Mouse (Mus musculus): Measurements from ENCODE around the gene Scn4b.

Gene Scn4b

DNA sequence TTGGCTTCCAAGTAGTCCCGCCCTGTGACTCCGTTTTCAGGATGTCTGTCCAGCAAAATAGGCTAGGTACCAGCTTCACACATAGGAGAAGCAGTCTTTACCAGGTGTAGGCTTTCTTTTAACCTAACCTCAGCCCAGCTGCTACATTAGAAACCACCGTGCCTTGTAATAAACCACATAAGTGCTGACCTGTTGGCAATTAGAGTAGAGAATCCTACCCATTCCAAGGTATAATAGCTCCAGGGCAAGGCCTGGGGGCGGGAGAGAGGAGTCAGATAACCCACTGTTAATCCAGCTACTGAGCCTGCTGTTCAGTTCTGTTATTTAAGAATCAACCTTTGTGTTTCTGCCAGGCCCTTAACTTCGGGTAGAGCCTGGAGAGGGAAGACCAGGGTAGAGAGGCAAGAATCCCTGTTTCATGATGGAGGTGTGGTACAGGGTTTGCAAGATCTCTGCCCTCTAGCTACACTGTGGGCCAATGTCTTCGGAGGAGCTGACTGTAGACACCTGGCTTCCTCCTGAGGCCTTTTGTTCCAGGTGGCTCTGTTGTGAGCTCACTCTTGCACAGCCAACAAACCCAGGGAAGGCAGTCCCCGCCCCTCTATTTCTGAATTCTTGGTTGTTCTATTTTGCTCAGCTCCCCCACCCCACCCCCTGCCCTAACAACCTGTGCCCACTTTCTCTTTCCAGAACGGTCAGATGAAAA is 58.1 kb downstream of the Scn4b start:
- no peak for DNase-seq

DNA sequence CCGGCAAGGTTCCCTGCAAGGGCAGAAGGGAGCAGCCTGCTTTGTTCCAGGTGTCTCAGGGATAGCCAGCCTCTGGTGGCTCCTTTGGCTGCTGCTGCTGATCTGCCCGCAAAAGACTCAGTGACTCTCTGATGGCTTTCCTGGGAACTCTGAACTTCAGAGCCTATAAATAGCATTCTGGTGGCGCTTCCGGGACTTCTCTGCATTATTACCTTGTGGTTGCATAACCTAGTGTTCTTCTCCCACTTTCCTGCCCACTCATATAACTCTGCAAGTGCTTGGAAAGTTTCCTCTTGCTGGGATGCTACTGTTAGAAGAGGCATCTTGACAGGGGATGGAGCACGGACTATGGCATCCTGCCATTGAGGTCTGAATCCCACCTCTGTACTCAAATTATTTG is 59.4 kb downstream of the Scn4b start:
- DNase-seq, result no peak

DNA sequence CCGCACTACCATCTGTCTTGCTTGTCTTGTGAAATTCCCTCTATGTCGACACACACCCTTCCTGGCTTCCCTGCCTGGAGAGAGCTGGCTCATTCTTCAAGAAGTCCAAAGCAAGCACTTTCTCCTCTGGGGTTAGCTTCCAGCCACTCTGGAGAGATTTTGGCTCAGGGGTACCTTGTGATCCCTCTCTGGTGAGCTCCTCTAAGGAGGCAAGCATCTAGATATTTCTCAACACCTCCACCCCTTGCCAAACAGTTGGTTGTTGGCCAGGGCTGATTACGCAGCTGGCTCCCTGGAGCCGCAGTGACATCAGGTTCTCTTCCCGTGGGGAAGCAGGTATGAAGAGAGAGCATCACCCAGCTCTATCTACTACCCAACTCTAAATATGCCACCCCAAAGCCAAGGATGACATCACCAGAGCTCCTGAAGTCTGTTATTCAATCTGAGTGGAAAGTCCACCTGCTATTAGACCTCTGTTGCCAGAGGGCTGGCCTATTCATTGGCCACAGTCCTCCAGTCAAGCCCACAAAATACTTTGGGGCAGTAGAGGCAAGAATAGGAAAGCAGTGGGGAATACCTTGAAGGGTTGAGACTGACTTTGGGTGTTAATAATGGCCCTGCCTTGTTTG is 63.2 kb downstream of the Scn4b start:
- no peak for DNase-seq

DNA sequence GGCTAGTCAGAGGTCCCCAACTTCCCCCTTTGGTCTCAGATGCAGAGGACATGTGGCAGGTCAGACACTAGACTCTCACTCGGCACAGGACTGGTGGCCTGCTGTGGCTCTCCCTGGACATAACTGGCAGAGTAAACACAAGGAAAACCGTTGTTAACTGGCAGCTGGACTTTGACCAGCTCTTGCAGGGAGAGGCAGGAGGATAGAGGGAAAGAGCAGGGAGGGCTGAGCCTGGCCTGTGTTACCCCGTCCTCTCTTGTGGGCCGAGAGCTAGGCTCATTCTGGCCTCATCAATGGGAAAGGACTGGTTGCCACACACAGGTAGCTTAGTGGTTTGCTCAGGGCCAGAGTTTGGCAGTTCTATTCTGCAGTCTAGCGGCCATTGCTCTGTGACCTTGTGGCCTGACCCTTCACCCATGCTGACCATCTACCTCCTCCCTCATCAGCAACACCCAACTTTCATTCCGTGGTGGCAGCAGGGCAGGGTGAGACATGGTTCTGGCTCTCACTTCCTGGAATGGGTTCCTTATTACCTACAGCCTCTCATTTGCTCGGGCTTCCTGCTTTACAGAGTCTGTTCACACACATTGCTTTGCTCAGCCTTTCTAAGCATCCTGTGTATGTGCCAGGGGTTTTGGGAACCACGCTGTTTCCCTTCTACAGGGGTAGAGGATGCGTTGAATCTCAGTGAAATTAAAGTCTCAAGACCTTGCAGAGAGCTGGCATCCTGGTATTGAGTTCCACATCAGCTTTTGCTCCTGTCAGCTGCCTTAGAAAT is 64.0 kb downstream of the Scn4b start:
- no peak for DNase-seq
